Mouse (Mus musculus): Measurements from ENCODE around the gene Dusp7.

Dusp7 gene

DNA sequence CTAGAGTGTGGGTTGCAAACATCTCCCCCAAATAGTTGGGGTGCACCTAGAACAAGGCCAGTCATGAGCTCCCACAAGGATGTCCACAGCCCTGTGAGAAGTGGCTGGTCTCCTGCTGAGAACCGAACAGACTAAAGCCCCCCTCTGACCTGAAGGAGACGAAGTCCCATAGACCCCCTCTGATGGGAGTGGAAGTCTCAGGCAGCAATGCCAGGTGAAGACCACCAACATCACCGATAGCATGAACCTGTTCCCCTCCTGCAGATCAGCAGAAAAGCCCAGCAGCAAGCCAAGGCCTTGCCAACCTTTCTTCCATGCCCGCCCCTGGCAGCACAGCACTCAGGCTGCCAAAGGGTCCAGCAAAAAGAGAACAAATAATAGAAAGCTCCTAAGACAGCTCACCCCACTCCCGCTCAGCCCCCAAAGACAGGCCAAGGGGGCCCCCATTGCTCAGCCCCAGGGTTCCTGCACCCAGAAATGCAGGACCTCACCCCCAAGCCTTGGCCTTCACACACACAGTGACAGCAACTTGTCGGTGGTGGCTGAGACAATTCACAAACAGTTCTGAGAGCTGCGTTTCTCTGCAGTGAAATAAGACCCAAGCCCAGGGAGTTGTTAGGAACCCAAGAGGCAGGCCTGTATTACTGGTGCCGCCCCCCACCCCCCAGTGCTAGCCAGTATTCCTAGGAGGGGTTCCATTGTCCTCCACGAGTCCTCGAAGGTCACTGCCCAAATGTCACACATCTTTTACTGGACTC is 13.0 kb upstream of the Dusp7 start:
- DNase-seq (ENCODE audit: low read depth, low spot score): no peak

DNA sequence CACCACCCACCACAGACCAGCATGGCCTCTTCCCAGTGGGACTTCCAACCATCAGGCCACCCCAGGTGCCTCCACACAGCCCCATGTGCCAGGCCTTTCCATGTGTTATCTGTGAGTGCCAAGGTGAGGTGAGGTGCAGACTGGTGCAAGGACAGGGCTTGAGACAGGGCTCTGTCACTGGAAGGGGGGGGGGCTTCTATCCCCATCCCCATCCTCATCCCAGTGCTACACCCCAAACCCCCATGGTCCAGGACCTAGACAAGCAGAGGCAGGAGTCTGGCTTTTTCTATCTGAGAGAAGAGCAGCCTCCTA is 12.5 kb upstream of the Dusp7 start:
- DNase-seq (ENCODE audit: low read depth, low spot score): no peak

DNA sequence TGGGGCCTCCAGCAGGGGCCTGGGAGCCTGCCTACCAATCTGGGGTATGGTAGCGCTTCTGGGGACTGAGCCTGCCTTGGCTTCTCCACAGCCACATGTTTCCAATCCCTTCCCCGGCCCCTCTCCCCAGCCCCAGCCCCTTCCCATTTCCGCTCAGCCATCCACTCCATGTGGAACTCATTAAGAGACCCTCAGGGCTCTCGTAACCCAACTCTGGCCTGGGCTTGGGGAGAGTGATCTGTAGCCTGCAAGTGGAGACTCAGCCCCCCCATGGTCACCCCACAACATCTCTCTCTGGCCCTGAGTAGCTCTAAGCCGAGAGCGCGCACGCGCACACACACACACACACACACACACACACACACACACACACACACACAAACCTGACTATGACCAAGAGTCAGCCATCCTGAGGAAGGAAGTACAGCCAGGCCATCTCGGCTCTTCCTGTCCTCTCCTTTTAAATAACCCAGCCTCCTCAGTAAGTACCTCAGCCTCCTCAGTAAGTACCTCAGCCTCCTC is 12.0 kb upstream of the Dusp7 start:
- DNase-seq (ENCODE audit: low read depth, low spot score): no peak

DNA sequence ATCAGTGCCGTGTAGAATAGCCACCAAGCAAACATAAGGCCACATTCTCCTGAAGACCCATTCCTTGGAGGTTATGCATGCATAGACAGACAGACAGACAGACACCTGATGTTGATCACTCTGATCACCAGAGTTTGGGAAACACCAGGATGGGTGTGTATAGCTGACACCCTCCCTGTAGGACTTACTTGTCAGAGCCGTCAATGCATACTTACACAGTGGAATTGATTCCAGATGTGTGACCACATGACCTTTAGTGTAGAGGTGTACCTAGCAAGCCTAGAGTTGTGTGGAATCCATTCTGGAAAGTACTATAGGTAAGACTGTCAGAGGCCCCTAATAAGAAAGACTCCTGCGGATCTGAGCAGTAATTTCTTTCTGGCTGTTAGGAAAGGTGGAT is 11.3 kb upstream of the Dusp7 start:
- DNase-seq (ENCODE audit: low read depth, low spot score): no peak

DNA sequence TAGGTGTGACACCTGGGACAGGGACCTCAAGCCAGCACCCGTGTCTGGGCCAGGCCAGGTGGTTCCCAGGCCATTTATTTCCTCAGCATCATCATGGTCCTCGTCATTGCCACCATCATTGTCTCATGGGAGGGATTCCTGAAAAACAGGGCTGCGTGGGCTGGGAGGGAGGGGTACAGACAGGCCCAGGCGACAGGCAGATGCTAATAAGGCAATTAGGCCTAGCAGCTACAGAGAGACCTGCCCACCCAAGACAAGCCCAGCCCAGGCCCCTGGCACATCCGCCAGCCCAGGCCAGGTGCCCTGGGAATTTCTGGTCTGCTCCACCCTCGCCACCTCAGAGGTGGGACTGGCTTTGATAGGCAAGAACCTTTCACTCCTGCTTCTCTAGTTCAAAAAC is 9.1 kb upstream of the Dusp7 start:
- DNase-seq (ENCODE audit: low read depth, low spot score): no peak

DNA sequence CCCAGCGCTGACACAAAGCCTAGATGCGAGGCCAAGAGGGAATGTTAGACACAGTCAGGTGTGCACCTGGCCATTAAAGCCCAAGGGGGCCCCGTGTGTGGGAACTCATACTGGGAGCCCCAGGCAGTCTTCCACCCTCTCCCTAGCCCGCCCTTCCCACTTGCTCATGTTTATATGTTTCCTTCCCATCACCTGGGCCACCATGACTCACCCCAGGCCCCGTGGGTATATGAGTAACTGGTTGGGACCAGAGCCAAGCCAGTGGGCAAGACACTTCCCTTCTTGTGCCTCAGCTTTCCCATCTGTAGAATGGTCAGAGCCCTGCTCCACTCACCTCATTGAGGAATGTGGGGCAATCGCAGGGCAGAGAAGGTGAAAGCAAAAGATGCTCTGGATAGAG is 7.3 kb upstream of the Dusp7 start:
- no peak for DNase-seq (ENCODE audit: low read depth, low spot score)

DNA sequence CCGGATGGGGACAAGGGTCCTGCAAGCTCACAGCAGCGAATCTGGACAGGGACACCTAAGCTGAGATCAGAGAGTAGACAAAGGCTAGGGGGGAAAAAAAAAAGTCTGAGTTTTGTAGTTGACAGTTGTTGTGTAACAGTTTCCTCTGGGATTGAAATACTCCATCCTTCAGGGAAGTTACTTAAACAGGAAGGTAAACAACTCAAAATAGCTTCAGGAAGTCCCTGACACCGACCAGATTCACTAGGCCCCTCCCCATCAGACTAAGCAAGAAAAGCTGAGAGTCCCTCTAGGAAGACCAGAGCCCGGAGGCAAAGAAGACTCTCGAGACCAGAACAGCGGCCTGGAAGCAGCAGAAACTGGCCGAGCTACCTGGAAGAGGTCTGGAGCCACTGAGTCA is 3.1 kb upstream of the Dusp7 start:
- DNase-seq (ENCODE audit: low read depth, low spot score): no peak

DNA sequence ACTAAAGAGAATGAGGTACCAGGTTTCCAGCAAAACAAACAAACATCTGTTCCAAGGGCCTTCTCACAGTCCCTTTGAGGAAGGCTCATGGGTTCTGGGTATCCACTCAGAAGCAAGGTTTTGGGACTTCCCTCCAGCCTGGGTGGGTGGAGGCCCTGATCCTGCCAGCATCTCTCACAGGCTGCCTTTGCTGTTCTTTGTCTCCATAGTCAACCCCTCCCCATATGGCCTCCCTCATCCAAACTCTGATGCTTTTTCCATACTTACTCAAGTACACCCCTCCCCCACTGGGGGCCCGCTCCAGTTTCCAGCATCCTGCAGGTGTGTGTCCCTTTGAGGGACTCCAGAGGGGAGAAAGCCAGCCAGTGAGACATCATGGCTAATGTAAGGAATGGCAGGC is 2.2 kb upstream of the Dusp7 start:
- DNase-seq (ENCODE audit: low read depth, low spot score): no peak

DNA sequence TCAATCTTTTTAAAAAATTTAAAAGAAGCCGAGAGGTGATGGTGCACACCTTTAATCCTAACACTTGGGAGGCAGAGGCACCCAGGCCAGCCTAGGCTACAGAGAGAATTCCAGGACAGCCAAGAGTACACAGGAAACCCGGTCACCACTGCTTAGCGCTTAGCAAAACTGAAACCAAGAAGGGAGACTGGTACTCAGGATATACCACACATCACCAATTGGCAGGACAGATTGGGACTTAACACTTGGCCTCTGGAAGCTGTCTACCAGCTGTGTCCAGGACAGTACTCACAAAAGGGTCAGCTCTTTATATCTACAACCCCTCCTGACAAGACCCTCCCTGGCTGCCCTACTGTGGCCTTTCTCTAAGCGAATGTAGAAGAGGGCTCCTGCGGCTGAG is 1.4 kb upstream of the Dusp7 start:
- no peak for DNase-seq (ENCODE audit: low read depth, low spot score)

DNA sequence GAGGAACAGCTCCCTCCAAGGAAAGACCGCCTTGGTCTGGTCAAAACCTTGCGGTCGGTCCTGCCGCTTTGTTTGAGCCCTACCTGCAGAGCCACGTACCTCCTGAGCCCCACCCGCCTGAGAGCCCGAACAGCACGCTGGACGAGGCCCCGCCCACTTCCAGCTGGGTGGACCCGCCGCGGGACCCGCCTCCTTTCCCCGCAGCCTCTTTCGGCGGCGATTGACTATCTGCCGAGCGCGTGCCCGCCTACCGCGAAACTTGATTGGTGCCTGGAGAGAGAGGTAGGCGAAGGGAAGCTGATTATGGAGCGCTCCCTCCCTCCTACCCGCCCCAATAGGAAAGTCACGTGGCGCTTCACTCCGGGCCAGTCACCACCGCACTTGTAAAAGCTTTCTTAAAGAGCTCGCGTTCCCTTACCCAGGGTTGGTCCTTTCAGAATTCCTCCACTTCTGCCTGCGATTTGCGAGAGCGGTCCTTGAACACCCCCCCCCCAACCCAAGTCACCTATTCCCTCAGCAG is 780 bp upstream of the Dusp7 start:
- DNase-seq (ENCODE audit: low read depth, low spot score): peak; percentile 88

DNA sequence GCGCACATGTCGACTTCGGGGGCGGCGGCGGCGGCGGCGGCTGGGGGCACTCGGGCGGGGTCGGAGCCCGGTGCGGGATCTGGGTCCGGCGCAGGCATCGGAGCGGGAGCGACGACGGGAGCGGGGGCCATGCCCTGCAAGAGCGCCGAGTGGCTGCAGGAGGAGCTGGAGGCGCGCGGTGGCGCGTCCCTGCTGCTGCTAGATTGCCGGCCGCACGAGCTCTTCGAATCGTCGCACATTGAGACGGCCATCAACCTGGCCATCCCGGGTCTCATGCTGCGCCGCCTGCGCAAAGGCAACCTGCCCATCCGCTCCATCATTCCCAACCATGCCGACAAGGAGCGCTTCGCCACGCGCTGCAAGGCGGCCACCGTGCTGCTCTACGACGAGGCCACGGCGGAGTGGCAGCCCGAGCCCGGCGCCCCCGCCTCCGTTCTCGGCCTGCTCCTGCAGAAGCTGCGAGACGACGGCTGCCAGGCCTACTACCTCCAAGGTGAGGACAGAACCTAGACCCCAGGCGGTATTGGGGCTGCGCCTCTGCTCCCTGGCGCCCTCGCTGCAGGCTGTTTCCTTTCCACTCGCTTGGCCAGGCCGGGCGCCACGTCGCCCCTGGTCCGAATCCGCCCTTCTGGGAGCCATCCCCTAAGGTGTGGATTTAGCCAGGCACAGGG is 534 bp downstream of the Dusp7 start:
- DNase-seq (ENCODE audit: low read depth, low spot score): no peak

DNA sequence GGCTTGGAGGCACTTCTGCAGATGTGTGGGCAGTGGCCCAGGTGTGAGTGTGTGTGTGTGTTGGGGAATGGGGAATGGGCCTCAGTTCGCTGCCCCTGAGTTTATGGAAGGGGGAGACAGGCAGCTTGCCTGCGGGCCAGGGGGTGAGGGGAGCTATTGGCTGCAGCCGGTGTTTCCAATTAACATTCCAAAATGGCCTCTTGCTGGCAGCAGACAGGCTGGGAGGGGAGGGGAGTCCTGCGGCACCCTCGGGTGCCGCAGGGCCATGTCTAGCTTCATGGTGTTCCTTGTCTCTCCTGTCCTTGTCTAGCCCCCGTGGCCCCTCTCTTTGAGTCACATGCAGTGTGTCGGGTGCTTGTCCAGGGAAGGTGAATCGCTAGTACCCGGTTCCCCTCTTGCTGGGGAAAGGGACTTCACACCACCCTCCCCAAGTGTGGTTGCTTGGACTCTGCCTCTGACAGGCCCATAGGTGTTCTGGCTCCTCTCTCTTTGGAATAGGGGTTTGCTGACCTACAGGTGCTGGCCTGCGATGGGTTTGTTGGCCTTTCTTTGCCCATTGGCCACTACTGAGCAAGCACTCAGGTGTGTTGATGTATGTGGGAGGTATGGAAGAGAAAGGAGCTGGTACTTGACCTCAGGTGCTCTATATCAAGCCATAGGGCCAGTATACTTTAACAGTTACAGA is 1.5 kb downstream of the Dusp7 start:
- DNase-seq (ENCODE audit: low read depth, low spot score): no peak

DNA sequence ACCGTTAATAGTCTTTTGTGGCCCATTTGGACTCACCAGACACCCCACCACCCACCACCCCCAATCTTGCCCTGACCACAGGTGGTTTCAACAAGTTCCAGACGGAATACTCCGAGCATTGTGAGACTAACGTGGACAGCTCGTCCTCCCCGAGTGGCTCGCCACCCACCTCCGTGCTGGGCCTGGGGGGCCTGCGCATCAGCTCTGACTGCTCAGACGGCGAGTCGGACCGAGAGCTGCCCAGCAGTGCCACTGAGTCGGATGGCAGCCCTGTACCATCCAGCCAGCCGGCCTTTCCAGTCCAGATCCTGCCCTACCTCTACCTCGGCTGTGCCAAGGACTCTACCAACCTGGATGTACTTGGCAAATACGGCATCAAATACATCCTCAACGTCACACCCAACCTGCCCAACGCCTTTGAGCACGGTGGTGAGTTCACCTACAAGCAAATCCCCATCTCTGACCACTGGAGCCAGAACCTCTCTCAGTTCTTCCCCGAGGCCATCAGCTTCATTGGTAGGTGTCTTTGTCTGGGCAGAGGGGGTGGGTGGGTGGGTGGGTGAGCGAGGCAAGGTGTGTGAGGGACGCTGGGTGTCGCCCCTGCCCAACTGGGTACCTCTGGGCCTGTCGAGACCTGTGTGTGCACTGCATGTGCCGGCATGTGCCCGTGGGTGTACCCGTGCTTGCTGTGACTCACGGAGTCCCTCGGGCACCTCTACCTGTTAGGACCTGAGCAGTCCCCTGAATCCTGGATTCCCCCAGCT is 2.4 kb downstream of the Dusp7 start:
- DNase-seq (ENCODE audit: low read depth, low spot score): no peak

DNA sequence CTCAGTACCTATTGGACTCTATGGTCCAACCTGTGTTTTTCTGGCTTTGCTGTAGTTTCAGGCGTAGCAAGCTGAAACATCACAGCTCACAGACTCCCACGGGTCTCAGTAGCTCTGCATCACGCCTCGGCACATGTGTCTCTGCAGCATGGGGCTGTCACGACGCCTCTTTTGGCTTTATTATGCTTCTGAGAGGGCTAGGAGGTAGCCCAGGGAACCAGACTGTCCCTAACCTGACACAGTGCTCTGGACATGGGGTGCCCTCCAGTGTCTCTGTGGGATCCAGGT is 2.9 kb downstream of the Dusp7 start:
- no peak for DNase-seq (ENCODE audit: low read depth, low spot score)

DNA sequence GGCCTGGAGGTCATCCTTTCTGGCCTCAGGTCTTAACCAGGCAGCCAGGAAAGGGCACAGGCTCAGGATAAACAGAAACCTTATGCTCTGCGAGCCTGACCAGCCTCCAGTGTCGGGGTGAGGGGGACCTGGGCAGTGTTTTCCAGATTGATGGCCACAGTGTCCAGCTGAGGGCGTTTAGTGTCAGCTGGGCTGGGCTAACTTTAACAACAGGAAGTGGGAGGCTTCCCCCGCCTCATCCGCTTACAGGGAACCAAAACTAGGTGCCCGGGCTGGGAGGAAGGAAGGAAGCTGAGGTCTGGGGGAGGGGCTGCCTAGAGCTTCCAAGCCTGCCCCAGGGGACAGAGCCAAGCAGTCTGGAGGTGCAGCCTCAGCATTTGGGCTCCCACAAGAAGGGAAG is 3.3 kb downstream of the Dusp7 start:
- no peak for DNase-seq (ENCODE audit: low read depth, low spot score)

DNA sequence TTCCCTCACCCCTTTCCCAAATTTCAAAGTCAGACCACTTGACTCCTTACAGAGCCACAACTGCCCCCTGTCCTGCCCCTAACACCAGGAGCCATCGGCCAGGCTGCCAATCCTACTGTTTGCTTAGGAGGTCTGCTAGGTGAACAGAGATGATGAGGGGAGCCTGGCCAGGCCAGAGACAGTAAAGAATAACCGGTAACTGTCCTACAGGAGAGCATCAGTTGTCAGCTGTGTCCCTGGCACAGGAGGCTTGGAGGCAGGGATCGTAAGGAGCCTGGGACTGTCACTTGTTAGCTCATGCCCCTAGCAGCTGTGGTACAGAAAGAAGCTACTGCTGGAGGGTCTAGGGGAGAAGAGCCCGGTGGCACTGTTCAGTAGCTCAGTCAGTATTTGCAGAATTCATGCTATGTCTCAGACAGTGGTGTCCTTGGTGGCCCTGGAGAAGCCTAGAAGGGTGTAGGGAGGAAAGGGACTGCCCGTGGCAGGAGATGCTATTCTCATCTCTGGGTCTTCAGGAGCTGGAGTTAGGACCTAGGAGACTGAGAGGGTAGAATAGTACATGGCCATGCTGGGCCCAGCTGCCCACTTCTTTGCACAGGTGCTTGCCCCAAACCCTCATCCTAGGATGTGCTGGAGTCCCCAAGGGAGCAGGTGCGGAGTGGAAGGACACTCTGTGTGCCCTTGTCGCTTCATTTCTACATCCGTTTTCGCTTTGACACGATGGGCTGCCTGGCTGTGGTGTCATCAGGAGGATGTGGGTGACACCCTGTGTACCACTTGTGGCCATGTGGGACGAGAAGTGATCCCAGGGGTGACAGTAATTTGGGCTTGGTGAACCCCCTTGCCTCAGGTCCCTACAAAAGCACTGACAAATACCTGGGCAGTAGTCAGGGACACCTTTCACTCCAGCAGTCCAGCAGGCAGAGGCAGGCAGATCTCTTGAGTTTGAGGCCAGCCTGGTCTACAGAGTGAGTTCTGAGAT is 4.3 kb downstream of the Dusp7 start:
- DNase-seq (ENCODE audit: low read depth, low spot score): no peak

DNA sequence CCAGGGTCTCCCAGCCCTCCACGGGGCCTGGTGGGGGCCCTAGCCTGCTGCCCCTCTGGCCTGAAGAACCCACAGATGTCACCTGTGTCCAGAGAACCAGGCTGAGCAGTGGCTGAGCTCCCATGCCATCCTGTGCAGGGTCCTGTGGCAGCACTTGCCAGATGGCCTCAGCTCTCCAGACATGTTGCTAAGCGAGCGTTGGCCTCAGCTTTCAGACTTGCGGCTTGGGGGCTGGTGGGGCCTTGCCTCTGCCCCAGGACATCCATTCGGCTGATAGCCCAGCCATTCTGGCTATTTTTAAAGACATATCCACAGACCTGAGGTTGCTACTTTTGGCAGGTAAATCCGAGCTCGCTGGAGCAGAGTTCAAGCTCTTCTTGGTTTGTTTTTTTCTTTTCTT is 5.5 kb downstream of the Dusp7 start:
- no peak for DNase-seq (ENCODE audit: low read depth, low spot score)

DNA sequence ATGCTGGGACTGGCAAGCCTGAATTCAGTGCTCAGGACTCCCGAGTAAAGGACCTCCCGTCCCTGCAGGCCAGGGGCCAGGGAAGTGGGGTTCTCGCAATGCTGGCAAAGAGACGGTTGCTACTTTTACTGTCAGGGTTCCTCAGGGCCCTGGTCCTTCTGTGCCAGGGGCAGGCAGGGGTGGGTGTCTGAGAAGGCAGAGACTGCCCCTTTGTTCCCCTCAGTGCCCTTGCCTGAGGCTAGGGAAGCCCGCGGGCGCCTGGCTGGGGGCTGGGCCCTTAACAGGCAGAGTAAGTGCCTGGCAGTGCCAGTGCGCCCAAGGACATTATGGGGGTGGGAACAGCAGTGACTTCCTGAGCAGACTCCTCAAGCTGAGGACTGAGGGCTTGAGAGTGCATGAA is 8.8 kb downstream of the Dusp7 start:
- no peak for DNase-seq (ENCODE audit: low read depth, low spot score)

DNA sequence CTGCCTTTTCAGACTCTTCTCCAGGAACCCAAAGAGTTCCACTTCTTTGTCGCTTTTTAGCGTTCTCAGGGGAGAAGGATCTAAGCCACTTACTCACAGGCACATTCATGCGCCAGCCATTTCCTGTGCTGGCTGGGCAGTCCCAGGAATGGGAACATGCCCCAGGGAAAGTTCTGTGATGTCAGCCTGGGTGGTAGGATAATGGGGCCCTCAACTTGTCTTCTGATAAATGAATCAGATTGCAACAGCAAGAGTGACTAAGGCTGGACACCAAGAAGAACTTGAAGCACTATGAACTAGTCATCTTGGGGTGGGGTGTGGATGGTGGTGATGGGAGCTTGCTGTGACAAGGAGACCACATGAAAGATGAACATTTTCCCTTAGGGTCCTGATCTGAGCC is 9.6 kb downstream of the Dusp7 start:
- DNase-seq (ENCODE audit: low read depth, low spot score): no peak

DNA sequence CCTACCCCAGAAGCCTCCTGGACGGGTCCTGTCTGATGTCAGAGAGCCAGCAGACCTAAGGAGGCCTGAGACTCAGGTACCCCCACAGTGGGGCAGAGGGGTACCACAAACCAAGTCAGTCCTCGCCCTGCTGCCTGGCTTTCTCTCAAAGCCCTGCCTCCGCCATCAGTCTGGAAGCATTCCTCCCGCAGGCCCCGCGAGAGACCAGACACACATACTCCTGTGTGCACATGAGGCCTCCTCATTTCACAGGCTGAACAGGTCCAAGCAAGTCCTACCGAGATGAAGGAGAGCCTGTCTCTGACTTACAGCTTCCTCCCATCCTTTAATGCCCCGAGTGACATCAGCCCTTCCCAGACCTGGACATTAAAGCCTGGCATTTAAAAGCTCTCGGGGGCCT is 10.3 kb downstream of the Dusp7 start:
- no peak for DNase-seq (ENCODE audit: low read depth, low spot score)

All from c-Kit-negative CD71-positive TER-119-positive erythroid progenitor cells, embryonic 14.5 days (primary cell).